Mouse (Mus musculus): Measurements from ENCODE around the gene Supt6. TPM values are rescaled to one million over a fixed set of nuclear protein-coding genes. Genes with fewer than 3 reads are reported as not detected.

Supt6 gene
- total RNA-seq, 2 experiments from 2014 or later, result 57.2 to 76.6 TPM

DNA sequence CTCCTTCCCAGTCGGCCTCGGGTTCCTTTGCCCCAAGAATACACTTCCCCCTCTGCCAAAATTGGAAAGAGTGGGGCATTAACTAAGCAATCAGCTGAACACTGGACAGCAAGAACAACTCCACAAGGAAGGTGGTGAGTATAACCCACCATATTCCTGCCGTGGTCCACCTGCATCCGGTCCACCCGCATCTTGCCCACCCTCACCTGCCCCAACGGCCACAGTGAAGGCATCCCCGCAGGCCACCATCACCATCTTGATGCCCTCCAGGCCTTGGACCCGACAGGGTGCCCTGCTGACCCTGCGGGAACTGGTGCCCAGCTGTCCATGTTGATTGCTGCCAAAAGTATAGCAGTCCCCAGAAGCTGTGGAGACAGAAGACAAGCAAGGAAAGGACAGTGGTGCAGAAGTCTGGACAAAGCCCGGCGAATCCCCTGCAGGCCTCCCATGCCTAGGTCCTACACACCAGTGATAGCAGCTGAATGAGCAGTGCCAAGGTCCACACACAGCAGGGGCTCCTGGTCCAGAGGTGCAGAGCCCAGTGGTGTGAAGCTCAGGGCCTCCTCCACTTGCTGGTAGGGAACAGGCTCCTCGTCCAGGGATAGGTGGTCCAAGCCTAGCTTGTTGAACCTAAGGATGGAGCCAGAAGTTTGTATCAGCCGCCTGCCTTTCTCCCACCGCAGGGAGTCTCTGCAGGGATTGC lies 78.4 kb downstream of the Supt6 start:
- no peak for DNase-seq

DNA sequence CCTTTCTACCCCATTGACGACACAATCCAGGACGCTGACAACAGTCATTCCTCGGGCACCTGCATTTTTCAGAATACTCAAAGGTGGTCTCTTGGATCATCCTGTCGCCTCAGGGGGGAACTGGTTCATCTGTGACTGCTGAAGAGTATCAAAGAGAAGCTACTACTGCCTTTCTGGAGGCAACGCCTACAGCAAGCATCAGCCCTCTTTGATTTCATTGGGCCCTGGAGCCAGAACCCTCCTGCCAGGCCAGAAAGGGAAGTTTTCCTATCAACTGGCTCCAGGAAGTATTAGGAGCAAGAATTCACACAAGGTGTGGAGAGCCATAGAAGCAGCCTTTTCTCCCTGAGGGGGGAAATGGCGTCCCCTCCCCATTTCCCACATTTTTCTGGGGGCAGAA lies 79.1 kb downstream of the Supt6 start:
- DNase-seq, result no peak

DNA sequence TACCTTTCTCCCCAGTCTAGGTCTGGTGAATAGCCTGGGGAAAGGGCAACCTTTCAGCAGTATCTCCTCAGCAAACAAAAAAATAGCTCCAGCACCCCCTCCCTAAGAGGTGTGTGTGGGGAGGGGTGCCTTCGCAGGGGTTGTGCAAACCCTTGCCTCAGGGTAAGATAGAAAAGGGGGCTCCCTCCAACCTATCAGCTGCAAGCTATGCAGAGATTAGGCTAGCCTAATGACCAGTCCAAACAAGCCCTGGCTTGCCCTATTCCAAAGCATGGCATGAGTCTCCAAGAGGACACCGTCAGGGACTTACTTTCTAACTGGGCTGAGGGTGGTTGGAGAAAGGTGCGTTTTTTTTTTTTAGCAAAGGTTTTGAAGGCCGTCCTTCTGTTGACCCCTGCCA lies 79.6 kb downstream of the Supt6 start:
- no peak for DNase-seq

DNA sequence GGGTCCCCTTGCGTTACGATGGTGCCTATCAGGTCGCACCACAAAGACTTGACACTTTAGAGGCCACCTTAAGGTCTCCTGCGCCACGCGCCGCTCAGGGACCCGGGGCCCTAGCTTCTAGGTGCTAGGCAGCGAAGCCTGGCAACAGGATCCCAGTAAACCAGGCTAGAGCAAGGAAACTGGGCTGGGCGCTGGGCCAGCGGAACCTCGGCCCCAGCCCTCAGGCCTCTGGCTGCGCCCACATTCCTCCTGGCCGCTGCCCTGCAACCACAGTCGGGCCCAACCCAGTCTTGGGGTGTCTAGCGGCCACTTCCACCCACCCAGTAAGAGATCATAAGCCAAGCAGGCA lies 80.1 kb downstream of the Supt6 start:
- peak; percentile 71 to 80 for DNase-seq

DNA sequence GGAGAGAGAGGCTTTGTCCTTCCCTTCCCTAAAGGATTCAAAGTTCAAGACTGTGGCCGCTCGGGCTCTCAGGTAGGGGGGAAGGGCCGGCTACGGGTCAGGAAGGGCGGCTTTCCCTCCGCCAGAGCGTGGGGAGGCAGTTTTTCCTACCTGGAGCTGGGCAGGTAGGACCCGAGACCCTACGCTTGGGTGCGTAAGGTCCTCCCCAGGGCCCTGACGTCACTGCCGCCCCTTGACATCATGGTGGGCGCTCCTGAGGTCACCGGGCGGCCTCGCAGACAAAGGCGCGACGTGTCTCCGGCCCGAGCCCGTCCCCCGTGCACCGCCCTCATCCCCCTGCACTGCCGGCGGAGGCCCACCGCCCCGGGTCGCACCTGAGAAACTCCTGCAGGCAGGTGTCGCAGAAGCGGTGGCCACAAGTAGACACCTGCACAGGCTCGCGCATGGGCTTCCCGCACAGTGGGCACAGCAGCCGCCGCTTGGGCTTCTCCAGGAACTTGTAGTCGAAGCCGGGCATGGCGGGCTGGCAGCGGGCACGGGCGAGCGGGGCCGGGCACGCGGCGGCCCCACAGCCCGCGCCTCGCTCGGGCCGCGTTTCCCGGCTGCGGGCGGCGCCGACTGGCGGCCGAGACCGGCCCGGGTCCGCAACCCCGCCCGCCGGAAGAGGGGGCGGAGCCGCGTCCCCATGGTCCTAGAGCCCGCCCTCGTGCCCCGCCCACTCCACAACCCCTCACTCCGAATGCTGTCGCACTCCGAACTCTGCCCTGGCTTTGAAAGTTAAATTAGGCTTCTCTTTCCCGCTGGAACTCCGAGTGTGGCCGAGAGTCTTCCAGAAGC lies 80.6 kb downstream of the Supt6 start, which contains the start of gene Traf4:
Gene Traf4 (minus strand): TSS at position 666 of the 837 bp plus-strand sequence.
- peak; percentile 88 to 95 for DNase-seq

DNA sequence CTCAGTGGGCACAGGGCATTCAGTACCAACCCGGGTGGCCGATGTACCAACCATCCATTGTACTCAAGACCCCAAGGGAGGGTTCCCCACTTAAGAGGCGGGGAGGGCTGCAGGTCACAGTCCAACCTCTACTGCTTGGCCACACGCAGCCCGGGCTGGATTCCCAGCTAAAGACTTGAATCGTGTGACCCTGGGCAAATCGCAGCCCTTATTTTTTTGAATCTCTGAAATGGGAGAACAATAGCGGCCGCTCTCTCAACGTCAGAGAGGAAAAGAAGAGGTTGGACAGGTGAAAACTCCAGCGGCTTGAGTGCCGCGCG lies 81.2 kb downstream of the Supt6 start:
- peak; percentile 22 to 27 for DNase-seq

DNA sequence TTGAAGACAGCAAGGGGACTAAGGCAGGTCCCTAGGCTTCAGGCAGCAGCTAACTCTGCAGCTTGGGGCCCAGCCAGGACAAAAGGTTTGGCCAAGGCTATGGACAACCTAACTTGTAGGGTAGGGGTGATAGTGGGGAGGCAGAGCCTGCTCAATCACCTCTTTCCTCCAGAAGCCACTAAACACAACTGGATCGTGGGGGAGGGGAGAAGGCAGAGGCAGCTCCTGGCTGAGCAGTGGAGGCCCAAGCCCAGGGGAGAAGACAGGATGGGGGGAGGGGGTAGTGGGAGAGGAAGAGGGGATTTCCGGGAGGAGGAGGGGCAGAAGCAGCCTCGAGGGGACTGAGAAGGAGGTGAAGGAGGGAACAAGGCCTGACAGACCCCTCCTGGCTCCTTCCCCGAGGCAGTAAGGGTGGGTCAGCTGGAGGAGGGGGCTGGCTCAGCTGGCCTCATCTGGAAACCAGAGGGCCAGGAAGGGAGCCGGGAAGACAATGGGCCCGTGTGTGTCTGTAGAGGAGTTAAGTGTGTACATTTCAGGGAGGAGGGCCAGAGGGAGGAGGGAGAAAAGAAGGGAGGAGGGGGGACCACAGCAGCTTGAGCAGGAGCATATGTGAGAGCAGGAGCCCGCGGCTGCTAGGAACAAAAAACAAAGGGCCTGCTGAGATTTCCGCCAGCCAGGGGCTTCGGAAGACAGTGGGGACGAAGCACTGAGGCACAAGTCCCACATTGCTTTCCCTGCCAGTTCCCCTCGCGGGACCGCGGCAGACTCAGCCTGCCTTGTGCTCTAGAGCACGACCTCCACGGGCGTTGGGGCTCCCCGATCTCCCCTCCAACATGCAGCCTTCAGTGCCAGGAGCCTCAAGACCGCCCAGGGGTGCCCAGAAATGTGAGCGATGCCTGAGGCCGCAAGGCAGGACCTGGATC lies 81.8 kb downstream of the Supt6 start:
- DNase-seq, result peak; percentile 82 to 84

DNA sequence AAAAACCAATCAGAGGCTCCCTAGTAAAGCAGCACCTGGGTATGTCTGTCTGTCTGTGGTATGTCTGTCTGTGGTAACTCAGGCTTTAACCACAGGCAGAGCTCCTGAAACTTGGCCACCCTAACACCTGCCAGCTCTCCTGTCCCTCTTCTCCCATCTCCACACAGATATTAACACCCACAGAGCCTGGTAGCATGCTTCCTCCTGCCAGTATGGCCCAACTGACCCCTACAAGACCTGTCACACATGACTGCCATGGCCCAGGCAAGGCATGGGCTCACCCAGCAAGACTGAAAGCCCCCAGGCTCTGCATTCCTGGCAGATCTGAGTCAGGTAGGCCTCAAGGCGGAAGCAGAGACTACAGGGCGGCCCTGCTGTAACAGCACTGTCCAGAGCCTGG lies 82.7 kb downstream of the Supt6 start:
- DNase-seq, result no peak

DNA sequence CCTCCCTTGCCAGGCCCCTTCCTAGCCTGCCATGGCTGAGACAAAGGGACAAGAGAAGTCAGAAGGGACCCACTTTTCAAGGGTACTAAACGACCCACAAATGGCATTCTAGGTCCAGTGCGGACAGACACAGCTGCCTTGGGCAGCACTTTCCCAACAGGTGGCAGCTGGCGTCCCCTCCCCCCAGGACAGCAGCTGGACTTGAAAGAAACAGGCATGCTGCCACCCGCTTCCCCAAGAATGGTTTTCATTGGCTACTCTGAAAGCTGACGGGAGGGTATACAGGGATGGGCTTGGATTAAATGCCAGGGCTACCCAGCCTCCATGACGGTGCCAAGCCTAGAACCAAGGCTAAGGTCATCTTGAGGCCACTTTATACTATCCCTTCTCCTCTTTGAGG lies 83.3 kb downstream of the Supt6 start:
- DNase-seq, result peak; percentile 79 to 80

DNA sequence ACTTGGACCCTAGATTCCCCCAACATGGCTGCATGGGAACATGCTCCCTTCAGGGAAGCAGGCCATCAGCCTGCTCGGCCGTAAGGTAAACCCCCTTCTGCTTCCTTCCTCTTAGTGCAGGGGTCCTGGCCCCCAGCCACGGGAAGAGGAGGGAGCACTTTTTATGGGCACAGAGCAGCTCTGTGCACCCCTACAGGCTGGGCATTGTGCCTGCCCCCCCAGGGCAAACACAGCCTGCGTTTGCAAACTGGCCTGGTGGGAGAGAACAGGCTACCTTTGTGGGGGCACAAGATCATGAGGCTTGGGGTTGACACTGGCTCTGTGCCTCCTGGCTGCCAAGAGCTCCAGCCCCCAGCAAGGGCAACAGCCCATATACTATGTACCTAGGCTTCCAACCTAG lies 83.8 kb downstream of the Supt6 start:
- no peak for DNase-seq

DNA sequence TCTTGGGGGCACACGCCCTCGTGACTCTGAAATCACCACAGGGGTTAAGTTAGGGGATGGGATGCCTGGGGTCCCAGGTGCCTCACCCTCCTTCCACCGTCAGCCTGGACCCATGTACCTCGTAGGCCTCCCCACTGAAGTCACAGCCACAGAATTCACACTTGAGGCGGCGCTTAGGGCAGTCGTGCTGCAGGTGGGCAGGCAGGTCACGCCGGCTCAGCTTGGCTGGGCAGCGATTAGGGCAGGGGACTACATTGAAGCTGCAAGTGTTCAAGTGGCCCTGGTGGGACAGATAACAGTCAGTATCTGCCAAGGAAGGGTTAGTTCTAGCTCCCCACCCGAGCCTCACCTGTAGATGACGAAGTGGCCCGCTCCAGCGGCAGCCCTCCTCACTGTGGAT lies 84.6 kb downstream of the Supt6 start:
- no peak for DNase-seq

DNA sequence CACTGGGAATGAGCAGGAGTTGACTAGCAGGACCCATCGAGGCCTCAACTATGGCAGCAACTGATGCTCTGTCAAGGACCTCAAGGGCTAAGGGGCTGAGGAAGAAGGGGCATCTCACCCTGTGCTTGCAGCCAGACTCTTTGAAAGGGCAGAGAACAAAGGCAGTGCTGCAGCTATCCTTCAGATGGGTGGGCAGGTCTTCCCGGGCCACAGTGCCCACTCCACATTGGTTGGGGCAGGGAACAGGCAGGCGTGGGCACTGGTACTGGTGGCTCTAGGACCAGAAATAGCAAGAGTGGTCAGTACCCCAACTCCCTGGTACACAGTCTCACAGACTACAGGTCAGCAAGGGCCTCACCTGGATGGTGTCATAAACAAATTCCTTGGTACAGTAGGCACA lies 85.1 kb downstream of the Supt6 start:
- DNase-seq, result no peak

DNA sequence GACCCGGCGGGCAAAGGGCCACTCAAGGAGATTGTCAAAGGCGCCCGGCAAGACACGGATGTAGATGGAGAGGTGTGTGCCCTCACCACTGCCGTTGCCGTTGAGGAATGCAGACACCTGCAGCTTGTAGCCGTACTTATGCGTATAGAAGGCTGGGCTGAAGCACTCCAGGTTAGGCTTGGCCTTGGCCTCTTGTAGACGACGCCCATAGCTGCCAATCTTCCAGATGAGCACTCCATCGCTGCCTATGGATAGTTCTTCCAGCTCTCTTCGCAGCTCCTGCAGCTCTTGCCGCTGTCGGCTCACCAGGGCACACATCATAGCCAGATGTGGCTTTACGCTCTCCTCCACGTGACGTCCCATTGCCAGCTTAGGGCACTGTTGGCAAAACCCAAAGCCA lies 85.6 kb downstream of the Supt6 start:
- DNase-seq, result no peak

DNA sequence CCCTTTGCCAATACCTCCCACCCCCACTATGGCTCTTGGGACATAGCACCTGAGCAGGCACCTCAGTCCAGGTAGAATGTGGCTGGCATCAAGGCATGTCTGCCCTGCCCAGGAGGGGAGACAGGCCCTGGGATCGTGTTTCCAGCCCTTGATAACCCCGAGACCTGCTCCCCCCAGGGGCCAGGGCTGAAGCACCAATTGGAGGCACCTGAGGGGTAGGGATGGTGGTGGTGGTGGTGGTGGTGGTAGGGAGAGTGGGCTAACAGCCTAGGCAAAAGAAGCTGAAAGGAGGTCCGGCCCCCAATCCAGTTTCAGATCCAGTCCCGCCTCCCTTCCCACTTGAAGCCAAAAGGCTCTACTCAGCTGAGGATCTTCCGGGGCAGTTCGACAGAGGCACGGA lies 86.2 kb downstream of the Supt6 start:
- DNase-seq, result no peak

DNA sequence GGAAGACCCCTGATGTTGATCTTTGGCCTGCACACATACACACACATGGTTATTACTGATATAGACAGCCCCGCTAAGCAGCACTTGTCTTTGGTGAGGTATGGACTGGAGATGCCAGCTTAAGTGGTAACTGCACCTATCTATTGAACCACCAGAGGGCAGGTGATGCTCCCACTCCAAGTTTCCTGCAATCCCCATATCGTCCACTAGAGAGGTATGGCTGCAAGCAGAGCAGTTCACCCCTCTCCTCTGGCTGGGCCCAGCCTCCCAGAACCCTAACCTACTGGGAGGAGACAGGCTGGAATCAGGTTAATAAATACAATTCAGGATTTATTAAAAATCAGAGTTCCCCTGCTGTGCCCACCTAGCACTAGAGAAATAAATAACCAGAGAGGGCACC lies 86.7 kb downstream of the Supt6 start:
- peak; percentile 70 to 82 for DNase-seq

Small RNA genes within 50 kb of the gene (microRNA-seq; reads per million reads assigned to microRNA genes)
- 0.75 reads per million for gene Mir7653

Other genes with a start within 250 kb of the Supt6 start
- gene Dhrs13, start 213.7 kb downstream of the Supt6 start, total RNA-seq (2021), result 10 to 100 TPM; 12.1 to 15.2 TPM
- gene Flot2, start 208.1 kb downstream of the Supt6 start, total RNA-seq (2021), result 10 to 100 TPM; 71.4 to 98.4 TPM
- gene Eral1, start 165.6 kb downstream of the Supt6 start, total RNA-seq (2021), result 10 to 100 TPM; 30.0 to 33.6 TPM
- 10 to 100 TPM; 16.9 to 20.3 TPM for gene Fam222b, start 151.3 kb downstream of the Supt6 start, total RNA-seq (2021)
- 10 to 100 TPM; 24.8 to 38.0 TPM for gene Traf4, start 80.4 kb downstream of the Supt6 start, total RNA-seq (2021)
- gene Nek8, start 69.3 kb downstream of the Supt6 start, total RNA-seq (2021), result 10 to 100 TPM; 10.5 to 11.3 TPM
- gene Tlcd1, start 69.3 kb downstream of the Supt6 start, total RNA-seq (2021), result 10 to 100 TPM; 41.5 to 88.1 TPM
- 1,000 to 10,000 TPM; 1,640 to 1,911 TPM for gene Rpl23a, start 62.4 kb downstream of the Supt6 start, total RNA-seq (2021)
- gene Rab34, start 57.6 kb downstream of the Supt6 start, total RNA-seq (2021), result 10 to 100 TPM; 85.9 to 89.9 TPM
- 10 to 100 TPM; 14.1 to 15.2 TPM for gene Proca1, start 52.6 kb downstream of the Supt6 start, total RNA-seq (2021)
- 100 to 1,000 TPM; 107 to 112 TPM for gene Sdf2, start 241 bp downstream of the Supt6 start, total RNA-seq (2021)
- 100 to 1,000 TPM; 150 to 176 TPM for gene 2610507B11Rik, start 15.8 kb upstream of the Supt6 start, total RNA-seq (2021)
- 1 to 10 TPM in 1 of 2 experiments, under 1 TPM in 1; 0.99 to 1.3 TPM for gene BC030499, start 44.9 kb upstream of the Supt6 start, total RNA-seq (2021)
- gene Spag5, start 55.5 kb upstream of the Supt6 start, total RNA-seq (2021), result 1 to 10 TPM; 4.1 to 4.3 TPM
- 10 to 100 TPM; 11.7 to 21.6 TPM for gene Aldoc, start 77.0 kb upstream of the Supt6 start, total RNA-seq (2021)
- 10 to 100 TPM; 54.0 to 57.7 TPM for gene Pigs, start 82.4 kb upstream of the Supt6 start, total RNA-seq (2021)
- gene Unc119, start 97.5 kb upstream of the Supt6 start, total RNA-seq (2021), result 10 to 100 TPM; 32.8 to 37.3 TPM
- under 1 TPM in 1 of 2 experiments, not detected in 1; 0.30 TPM for gene Foxn1, start 140.6 kb upstream of the Supt6 start, total RNA-seq (2021)
- not detected for gene Slc13a2, start 176.2 kb upstream of the Supt6 start, total RNA-seq (2021)
- 10 to 100 TPM; 31.9 to 40.0 TPM for gene Slc46a1, start 219.7 kb upstream of the Supt6 start, total RNA-seq (2021)